Mouse (Mus musculus): ENCODE measurements around the gene Sirt2.

DNA sequence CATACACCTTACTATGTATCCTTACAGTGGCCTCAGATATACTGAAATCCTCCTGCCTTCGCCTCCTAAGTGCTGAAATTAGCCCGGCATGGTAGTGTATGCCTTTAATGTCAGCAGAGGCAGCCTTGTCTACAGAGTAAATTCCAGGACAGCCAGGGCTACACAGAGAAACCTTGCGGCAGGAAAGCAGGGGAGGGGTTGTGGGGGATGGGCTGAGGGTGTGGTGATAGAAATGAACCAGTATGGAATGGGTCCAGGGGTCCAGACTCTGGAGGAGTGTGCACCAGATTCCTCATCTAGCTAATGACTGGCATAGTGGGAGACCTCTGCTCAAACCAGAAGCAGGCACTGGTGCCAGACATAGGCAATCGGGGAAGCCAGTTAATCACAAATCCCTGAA lies 47.4 kb upstream of the Sirt2 start:
- TF ChIP-seq GATA1 (IDR thresholded peaks at IDR 0.05; ENCODE audit: borderline replicate concordance, low read length) (no peak), FLI1 (IDR thresholded peaks at IDR 0.05; ENCODE audit: low read length) (no peak)

Measured in megakaryocyte, embryonic 14.5 days (primary cell).